Mouse (Mus musculus): ENCODE results near the gene Gapdhs. TPM values are rescaled to one million over a fixed set of nuclear protein-coding genes. Genes with fewer than 3 reads are reported as not detected.

Gene Gapdhs
- polyA plus RNA-seq, 1 experiment from 2014 or later, result 0.43 TPM

DNA sequence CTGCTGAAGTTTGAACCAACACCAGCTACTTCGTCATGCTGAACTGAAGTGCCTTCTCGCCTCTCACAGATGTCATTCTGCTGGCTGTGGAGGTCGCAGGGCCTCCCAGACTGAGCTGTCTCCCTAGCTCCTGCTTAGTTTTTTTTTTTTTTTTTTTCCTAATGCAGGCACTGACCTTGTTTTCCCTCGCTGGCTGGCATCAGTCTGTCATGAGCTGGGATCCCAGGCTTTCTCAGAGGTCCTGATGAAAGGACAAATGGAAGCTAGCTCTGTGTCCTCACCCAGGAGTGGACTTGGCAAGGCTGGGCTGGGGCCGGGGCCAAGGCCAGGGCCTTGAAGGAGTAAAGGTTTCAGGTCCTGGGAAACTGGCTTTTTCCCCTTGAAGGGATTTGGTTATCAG lies 61.6 kb downstream of the Gapdhs start:
- DNase-seq (ENCODE audit: low spot score), result no peak

Other genes with a start within 250 kb of the Gapdhs start
- gene Arhgap33, start 208.6 kb downstream of the Gapdhs start, polyA plus RNA-seq (2015; fragmentation: Nextera tagmentation; extraction: Ambion mirVana), result 3.6 and 4.6 TPM in 2 replicates
- 6.9 and 7.5 TPM in 2 replicates for gene Hspb6, start 191.5 kb downstream of the Gapdhs start, polyA plus RNA-seq (2015; fragmentation: Nextera tagmentation; extraction: Ambion mirVana)
- gene Proser3, start 191.4 kb downstream of the Gapdhs start, polyA plus RNA-seq (2015; fragmentation: Nextera tagmentation; extraction: Ambion mirVana), result 3.6 and 5.2 TPM in 2 replicates
- 91.1 and 96.6 TPM in 2 replicates for gene Lin37, start 183.8 kb downstream of the Gapdhs start, polyA plus RNA-seq (2015; fragmentation: Nextera tagmentation; extraction: Ambion mirVana)
- 101 and 112 TPM in 2 replicates for gene U2af1l4, start 180.4 kb downstream of the Gapdhs start, polyA plus RNA-seq (2015; fragmentation: Nextera tagmentation; extraction: Ambion mirVana)
- gene Gm49396, start 180.3 kb downstream of the Gapdhs start, polyA plus RNA-seq (2015; fragmentation: Nextera tagmentation; extraction: Ambion mirVana), result 8.4 and 9.8 TPM in 2 replicates
- gene Psenen, start 180.1 kb downstream of the Gapdhs start, polyA plus RNA-seq (2015; fragmentation: Nextera tagmentation; extraction: Ambion mirVana), result 203 and 204 TPM in 2 replicates
- 4.0 and 7.8 TPM in 2 replicates for gene Igflr1, start 178.3 kb downstream of the Gapdhs start, polyA plus RNA-seq (2015; fragmentation: Nextera tagmentation; extraction: Ambion mirVana)
- gene Kmt2b, start 155.0 kb downstream of the Gapdhs start, polyA plus RNA-seq (2015; fragmentation: Nextera tagmentation; extraction: Ambion mirVana), result 7.2 and 9.3 TPM in 2 replicates
- gene Zbtb32, start 144.8 kb downstream of the Gapdhs start, polyA plus RNA-seq (2015; fragmentation: Nextera tagmentation; extraction: Ambion mirVana), result 0.31 and 0.32 TPM in 2 replicates
- gene Upk1a, start 130.8 kb downstream of the Gapdhs start, polyA plus RNA-seq (2015; fragmentation: Nextera tagmentation; extraction: Ambion mirVana), result 0.75 and 0.90 TPM in 2 replicates
- 989 and 1,078 TPM in 2 replicates for gene Cox6b1, start 117.5 kb downstream of the Gapdhs start, polyA plus RNA-seq (2015; fragmentation: Nextera tagmentation; extraction: Ambion mirVana)
- not detected in 2 replicates for gene Etv2, start 107.8 kb downstream of the Gapdhs start, polyA plus RNA-seq (2015; fragmentation: Nextera tagmentation; extraction: Ambion mirVana)
- gene Rbm42, start 93.4 kb downstream of the Gapdhs start, polyA plus RNA-seq (2015; fragmentation: Nextera tagmentation; extraction: Ambion mirVana), result 151 and 153 TPM in 2 replicates
- 50.2 and 51.0 TPM in 2 replicates for gene Haus5, start 78.7 kb downstream of the Gapdhs start, polyA plus RNA-seq (2015; fragmentation: Nextera tagmentation; extraction: Ambion mirVana)
- gene Pmis2, start 72.1 kb downstream of the Gapdhs start, polyA plus RNA-seq (2015; fragmentation: Nextera tagmentation; extraction: Ambion mirVana), result not detected in 2 replicates
- gene 2200002J24Rik, start 44.8 kb downstream of the Gapdhs start, polyA plus RNA-seq (2015; fragmentation: Nextera tagmentation; extraction: Ambion mirVana), result 0.81 and 1.2 TPM in 2 replicates
- gene Atp4a, start 31.5 kb downstream of the Gapdhs start, polyA plus RNA-seq (2015; fragmentation: Nextera tagmentation; extraction: Ambion mirVana), result 1.4 and 1.5 TPM in 2 replicates
- gene Tmem147, start 14.1 kb downstream of the Gapdhs start, polyA plus RNA-seq (2015; fragmentation: Nextera tagmentation; extraction: Ambion mirVana), result 173 and 184 TPM in 2 replicates
- 2.0 and 4.1 TPM in 2 replicates for gene Sbsn, start 7.8 kb upstream of the Gapdhs start, polyA plus RNA-seq (2015; fragmentation: Nextera tagmentation; extraction: Ambion mirVana)
- gene Dmkn, start 20.1 kb upstream of the Gapdhs start, polyA plus RNA-seq (2015; fragmentation: Nextera tagmentation; extraction: Ambion mirVana), result 10.7 and 12.7 TPM in 2 replicates
- gene Krtdap, start 44.2 kb upstream of the Gapdhs start, polyA plus RNA-seq (2015; fragmentation: Nextera tagmentation; extraction: Ambion mirVana), result 36.0 and 39.0 TPM in 2 replicates
- 0.95 and 1.5 TPM in 2 replicates for gene Ffar2, start 80.1 kb upstream of the Gapdhs start, polyA plus RNA-seq (2015; fragmentation: Nextera tagmentation; extraction: Ambion mirVana)
- 0.10 TPM in 1 of 2 replicates, not detected in the other for gene Ffar3, start 112.5 kb upstream of the Gapdhs start, polyA plus RNA-seq (2015; fragmentation: Nextera tagmentation; extraction: Ambion mirVana)
- not detected in 2 replicates for gene Ffar1, start 117.9 kb upstream of the Gapdhs start, polyA plus RNA-seq (2015; fragmentation: Nextera tagmentation; extraction: Ambion mirVana)
- gene Cd22, start 136.7 kb upstream of the Gapdhs start, polyA plus RNA-seq (2015; fragmentation: Nextera tagmentation; extraction: Ambion mirVana), result 0.40 and 0.99 TPM in 2 replicates
- 0.42 and 0.46 TPM in 2 replicates for gene Mag, start 171.2 kb upstream of the Gapdhs start, polyA plus RNA-seq (2015; fragmentation: Nextera tagmentation; extraction: Ambion mirVana)
- 2.1 TPM in 2 replicates for gene Hamp2, start 181.0 kb upstream of the Gapdhs start, polyA plus RNA-seq (2015; fragmentation: Nextera tagmentation; extraction: Ambion mirVana)
- 2.4 and 2.9 TPM in 2 replicates for gene Hamp, start 200.4 kb upstream of the Gapdhs start, polyA plus RNA-seq (2015; fragmentation: Nextera tagmentation; extraction: Ambion mirVana)
- 20.7 and 23.6 TPM in 2 replicates for gene Usf2, start 213.1 kb upstream of the Gapdhs start, polyA plus RNA-seq (2015; fragmentation: Nextera tagmentation; extraction: Ambion mirVana)
- 12.7 and 13.8 TPM in 2 replicates for gene Lsr, start 229.8 kb upstream of the Gapdhs start, polyA plus RNA-seq (2015; fragmentation: Nextera tagmentation; extraction: Ambion mirVana)
- gene Fam187b, start 230.1 kb upstream of the Gapdhs start, polyA plus RNA-seq (2015; fragmentation: Nextera tagmentation; extraction: Ambion mirVana), result 1.3 and 1.6 TPM in 2 replicates